Comparison of ENCODE assay signal across 11 mouse cellular contexts in genomic region chr5:118354127-118354526, GRCm38 (mm10).
DNase-seq lines count a peak whose midpoint lies in the region; ATAC-seq and TF ChIP-seq lines count a peak whose summit lies in the region.
"Had no signal": no experiment of that assay in that cellular context is flagged by ENCODE, and none has a peak within 500 bp of the region (broad histone marks: within the 10 kb centered on the region; RNA-seq: fewer than 3 reads in every experiment).

No protein-coding gene starts in this region.

- WGBS in heart, embryonic 12.5 days: 44% methylated on average over 5 of the region's 5 CpGs
- WGBS in heart, embryonic 11.5 days (ENCODE audit: insufficient replicate concordance): 36% methylated on average over 5 of the region's 5 CpGs
- WGBS in stomach, embryonic 15.5 days: 31% methylated on average over 5 of the region's 5 CpGs
- 43% methylated on average over 5 of the region's 5 CpGs for WGBS in stomach, postnatal 0 days
- WGBS in limb, embryonic 13.5 days: 35% methylated on average over 5 of the region's 5 CpGs

- no peaks in the 10 kb centered on the region for H3K27me3 ChIP-seq in heart, embryonic 12.5 days (replicated peaks)
- no peaks in the 10 kb centered on the region for H3K27me3 ChIP-seq in heart, embryonic 11.5 days (ENCODE audit: control insufficient read depth, insufficient read depth, low read length)
- H3K27me3 ChIP-seq in stomach, embryonic 15.5 days (replicated peaks): no peaks in the 10 kb centered on the region
- no peaks in the 10 kb centered on the region for H3K27me3 ChIP-seq in stomach, postnatal 0 days (ENCODE audit: control insufficient read depth, insufficient read depth, low read length)
- no peaks in the 10 kb centered on the region for H3K27me3 ChIP-seq in limb, embryonic 13.5 days
- H3K27me3 ChIP-seq: forebrain, embryonic 13.5 days; hindbrain, embryonic 15.5 days; lung, embryonic 15.5 days had no signal

- H3K9ac ChIP-seq in heart, embryonic 12.5 days: no peak overlapping the region
- no peak overlapping the region for H3K9ac ChIP-seq in heart, embryonic 11.5 days (ENCODE audit: low read depth, low read length)
- no peak overlapping the region for H3K9ac ChIP-seq in stomach, embryonic 15.5 days
- no peak overlapping the region for H3K9ac ChIP-seq in stomach, postnatal 0 days (ENCODE audit: low read length)
- H3K9ac ChIP-seq in limb, embryonic 13.5 days: no peak overlapping the region
- H3K9ac ChIP-seq: forebrain, embryonic 13.5 days; hindbrain, embryonic 15.5 days; lung, embryonic 15.5 days had no signal

- no peak for ATAC-seq in heart, embryonic 12.5 days (ENCODE audit: insufficient number of reproducible peaks, low FRiP score)
- ATAC-seq in heart, embryonic 11.5 days (replicated peaks; ENCODE audit: insufficient number of reproducible peaks, low FRiP score, low TSS enrichment): no peak
- no peak for ATAC-seq in stomach, embryonic 15.5 days (ENCODE audit: insufficient read depth, low FRiP score, low read depth)
- ATAC-seq in stomach, postnatal 0 days (ENCODE audit: low FRiP score, low TSS enrichment): no peak
- no peak for ATAC-seq in limb, embryonic 13.5 days (ENCODE audit: low FRiP score, low read depth)
- ATAC-seq: forebrain, embryonic 13.5 days had no signal

- no peak overlapping the region for H3K27ac ChIP-seq in heart, embryonic 12.5 days (ENCODE audit: poor library complexity, severe bottlenecking)
- no peak overlapping the region for H3K27ac ChIP-seq in heart, embryonic 11.5 days (ENCODE audit: low read depth, low read length)
- no peak overlapping the region for H3K27ac ChIP-seq in stomach, embryonic 15.5 days
- H3K27ac ChIP-seq in stomach, postnatal 0 days (replicated peaks): no peak overlapping the region
- H3K27ac ChIP-seq in limb, embryonic 13.5 days: 0 out of 2 replicates have a peak overlapping the region, but pooled peaks have one; percentile 91
- H3K27ac ChIP-seq: hindbrain, embryonic 15.5 days; lung, embryonic 15.5 days had no signal

- H3K36me3 ChIP-seq in heart, embryonic 12.5 days: no peaks in the 10 kb centered on the region
- no peaks in the 10 kb centered on the region for H3K36me3 ChIP-seq in heart, embryonic 11.5 days (ENCODE audit: control insufficient read depth, insufficient read depth, low read length)
- H3K36me3 ChIP-seq in stomach, embryonic 15.5 days: no peaks in the 10 kb centered on the region
- H3K36me3 ChIP-seq in stomach, postnatal 0 days (ENCODE audit: control insufficient read depth, insufficient read depth, low read length): no peaks in the 10 kb centered on the region
- no peaks in the 10 kb centered on the region for H3K36me3 ChIP-seq in limb, embryonic 13.5 days
- H3K36me3 ChIP-seq: hindbrain, embryonic 15.5 days; lung, embryonic 15.5 days had no signal

- TF ChIP-seq CTCF in stomach, postnatal 0 days (IDR thresholded peaks at IDR 0.05; ENCODE audit: low read depth): no peak

- no peak for DNase-seq in stomach, postnatal 0 days (ENCODE audit: low spot score)
- no peak for DNase-seq in right cerebral cortex, adult 18-20 months
- DNase-seq in cerebellum, postnatal 4 days (ENCODE audit: low spot score in 2 of 2): no peak
- no peak for DNase-seq in B cell, adult 2 months

- H3K4me3 ChIP-seq in heart, embryonic 12.5 days: no peak overlapping the region
- no peak overlapping the region for H3K4me3 ChIP-seq in heart, embryonic 11.5 days (ENCODE audit: low read depth, low read length)
- H3K4me3 ChIP-seq in stomach, embryonic 15.5 days (replicated peaks): no peak overlapping the region
- no peak overlapping the region for H3K4me3 ChIP-seq in stomach, postnatal 0 days (ENCODE audit: low read depth, low read length)
- H3K4me3 ChIP-seq in limb, embryonic 13.5 days: no peak overlapping the region
- H3K4me3 ChIP-seq: forebrain, embryonic 13.5 days; hindbrain, embryonic 15.5 days; lung, embryonic 15.5 days had no signal

- peak overlapping the region; percentile 18; the same call in 1 of the 2 replicates for H3K4me2 ChIP-seq in heart, embryonic 12.5 days
- H3K4me2 ChIP-seq in heart, embryonic 11.5 days: no peak overlapping the region
- 0 out of 2 replicates have a peak overlapping the region, but pooled peaks have one; percentile 11 for H3K4me2 ChIP-seq in stomach, embryonic 15.5 days
- H3K4me2 ChIP-seq in stomach, postnatal 0 days (replicated peaks; ENCODE audit: low read depth): no peak overlapping the region
- no peak overlapping the region; the same call in 1 of the 2 replicates for H3K4me2 ChIP-seq in limb, embryonic 13.5 days (replicated peaks)
- H3K4me2 ChIP-seq: forebrain, embryonic 13.5 days; hindbrain, embryonic 15.5 days had no signal

- no peaks in the 10 kb centered on the region for H3K9me3 ChIP-seq in heart, embryonic 12.5 days (replicated peaks)
- H3K9me3 ChIP-seq in heart, embryonic 11.5 days (replicated peaks; ENCODE audit: control insufficient read depth, low read length): no peaks in the 10 kb centered on the region
- H3K9me3 ChIP-seq in stomach, embryonic 15.5 days: no peaks in the 10 kb centered on the region
- H3K9me3 ChIP-seq in stomach, postnatal 0 days (ENCODE audit: control insufficient read depth, low read length): no peaks in the 10 kb centered on the region
- peaks cover 4% of the 10 kb centered on the region; the same call in 1 of the 2 replicates for H3K9me3 ChIP-seq in limb, embryonic 13.5 days
- H3K9me3 ChIP-seq: forebrain, embryonic 13.5 days; hindbrain, embryonic 15.5 days; lung, embryonic 15.5 days had no signal

- H3K4me1 ChIP-seq in heart, embryonic 12.5 days (replicated peaks): peaks cover 32% of the 10 kb centered on the region
- peaks cover 11% of the 10 kb centered on the region; the same call in 1 of the 2 replicates for H3K4me1 ChIP-seq in heart, embryonic 11.5 days (ENCODE audit: control insufficient read depth, insufficient read depth, low read length)
- H3K4me1 ChIP-seq in stomach, embryonic 15.5 days: peaks cover 19% of the 10 kb centered on the region; the same call in 1 of the 2 replicates
- H3K4me1 ChIP-seq in stomach, postnatal 0 days (replicated peaks; ENCODE audit: control insufficient read depth, insufficient read depth): 0 out of 2 replicates have a peak, but pooled peaks cover 3% of the 10 kb centered on the region
- peaks cover 35% of the 10 kb centered on the region for H3K4me1 ChIP-seq in limb, embryonic 13.5 days

- TF ChIP-seq EP300 in stomach, postnatal 0 days (optimal IDR thresholded peaks at IDR 0.05): no peak

Comparison
In these comparisons a context has a peak if more than half of its experiments do, and no peak if none do; other contexts are left out.
1. H3K4me2 ChIP-seq: peak in heart, embryonic 12.5 days (single experiment) and stomach, embryonic 15.5 days (single experiment); none in heart, embryonic 11.5 days (single experiment), stomach, postnatal 0 days (single experiment) and limb, embryonic 13.5 days (single experiment).